8 mouse cellular contexts compared by ENCODE assay signal in genomic region chr7:137313183-137313903, GRCm38 (mm10). TPM values are rescaled to one million over a fixed set of nuclear protein-coding genes. Genes with fewer than 3 reads are reported as not detected.
DNase-seq lines count a peak whose midpoint lies in the region; ATAC-seq and TF ChIP-seq lines count a peak whose summit lies in the region.

No protein-coding gene starts in this region.

- peak overlapping the region; percentile 26 for H3K9ac ChIP-seq in forebrain, embryonic 15.5 days (replicated peaks)
- peak overlapping the region; percentile 56 for H3K9ac ChIP-seq in intestine, embryonic 15.5 days

- DNase-seq in G1E (ENCODE audit: low spot score): no peak
- DNase-seq in urinary bladder, postnatal 36 days (ENCODE audit: low spot score in 2 of 2): no peak
- no peak for DNase-seq in layer of hippocampus, adult 8-10 months (ENCODE audit: low spot score in 2 of 2)

- ATAC-seq in erythroblast, adult 5-6 weeks (replicated peaks; ENCODE audit: low FRiP score, poor library complexity, severe bottlenecking): no peak
- no peak for ATAC-seq in G1E (ENCODE audit: extremely low read depth, insufficient number of reproducible peaks, low FRiP score, poor library complexity, severe bottlenecking)
- 0 out of 2 replicates have a peak, but pooled peaks have one; percentile 1 for ATAC-seq in forebrain, embryonic 15.5 days (replicated peaks)
- peak; percentile 8; the same call in 1 of the 2 replicates for ATAC-seq in intestine, embryonic 15.5 days

- H3K79me2 ChIP-seq in myocyte (ENCODE audit: control insufficient read depth, insufficient read depth): peaks cover 18% of the 10 kb centered on the region

- H3ac ChIP-seq in myocyte (ENCODE audit: control insufficient read depth, insufficient read length): peak overlapping the region; percentile 96

- no peaks in the 10 kb centered on the region for H3K36me3 ChIP-seq in erythroblast, embryonic 14.5 days (ENCODE audit: control insufficient read depth)
- H3K36me3 ChIP-seq in G1E (replicated peaks) (no peaks in the 10 kb centered on the region), myocyte (ENCODE audit: control insufficient read depth, insufficient read depth) (no peaks in the 10 kb centered on the region)
- H3K36me3 ChIP-seq in forebrain, embryonic 15.5 days: no peaks in the 10 kb centered on the region
- no peaks in the 10 kb centered on the region for H3K36me3 ChIP-seq in intestine, embryonic 15.5 days

- H3K4me3 ChIP-seq in erythroblast, embryonic 14.5 days (replicated peaks): peak overlapping the region; percentile 32
- peak overlapping the region; percentile 30; the same call in 1 of the 2 replicates for H3K4me3 ChIP-seq in G1E (ENCODE audit: low read depth, low read length)
- H3K4me3 ChIP-seq in forebrain, embryonic 15.5 days: peak overlapping the region; percentile 47
- H3K4me3 ChIP-seq in intestine, embryonic 15.5 days (replicated peaks): peak overlapping the region; percentile 59
- H3K4me3 ChIP-seq in myocyte: peak overlapping the region; percentile 42

- H3K27ac ChIP-seq in forebrain, embryonic 15.5 days (replicated peaks): no peak overlapping the region
- 0 out of 2 replicates have a peak overlapping the region, but pooled peaks have one; percentile 14 for H3K27ac ChIP-seq in intestine, embryonic 15.5 days

- no peaks in the 10 kb centered on the region for H3K4me1 ChIP-seq in erythroblast, embryonic 14.5 days (ENCODE audit: control insufficient read depth)
- H3K4me1 ChIP-seq in G1E (ENCODE audit: insufficient read depth, low read depth, low read length): no peaks in the 10 kb centered on the region
- peaks cover 79% of the 10 kb centered on the region for H3K4me1 ChIP-seq in forebrain, embryonic 15.5 days
- peaks cover 46% of the 10 kb centered on the region for H3K4me1 ChIP-seq in intestine, embryonic 15.5 days (replicated peaks)

- WGBS in forebrain, embryonic 15.5 days: 0% methylated on average over 74 of the region's 79 CpGs
- under 1% methylated on average over 78 of the region's 79 CpGs for WGBS in intestine, embryonic 15.5 days

- TF ChIP-seq CTCF in G1E (IDR thresholded peaks at IDR 0.05; ENCODE audit: low read depth, low read length): no peak

- peaks cover 9% of the 10 kb centered on the region; the same call in 1 of the 2 replicates for H3K9me3 ChIP-seq in erythroblast, embryonic 14.5 days (ENCODE audit: control insufficient read depth, low read length)
- H3K9me3 ChIP-seq in G1E (replicated peaks): peaks cover 77% of the 10 kb centered on the region
- no peaks in the 10 kb centered on the region for H3K9me3 ChIP-seq in forebrain, embryonic 15.5 days
- H3K9me3 ChIP-seq in intestine, embryonic 15.5 days: no peaks in the 10 kb centered on the region

- TF ChIP-seq POLR2A in myocyte (IDR thresholded peaks at IDR 0.05; ENCODE audit: insufficient read length, low read depth): peak; percentile 22

- peaks cover 100% of the 10 kb centered on the region for H3K27me3 ChIP-seq in erythroblast, embryonic 14.5 days (ENCODE audit: control insufficient read depth)
- H3K27me3 ChIP-seq in G1E (ENCODE audit: insufficient read depth, low read length) (no peaks in the 10 kb centered on the region; the same call in 1 of the 2 replicates), myocyte (ENCODE audit: control insufficient read depth, insufficient read depth, insufficient read length) (no peaks in the 10 kb centered on the region)
- peaks cover 77% of the 10 kb centered on the region for H3K27me3 ChIP-seq in forebrain, embryonic 15.5 days
- H3K27me3 ChIP-seq in intestine, embryonic 15.5 days (replicated peaks): peaks cover 84% of the 10 kb centered on the region

- H3K4me2 ChIP-seq in forebrain, embryonic 15.5 days (replicated peaks): peak overlapping the region; percentile 86
- peak overlapping the region; percentile 97 for H3K4me2 ChIP-seq in intestine, embryonic 15.5 days (replicated peaks)
- H3K4me2 ChIP-seq in myocyte (ENCODE audit: low read depth): peak overlapping the region; percentile 95

TF ChIP-seq in myocyte, 11 proteins besides CTCF, POLR2A, EP300 and RAD21:
- TF ChIP-seq CEBPB (IDR thresholded peaks at IDR 0.05; ENCODE audit: insufficient read depth, poor library complexity, severe bottlenecking): no peak
- no peak for TF ChIP-seq MAX (IDR thresholded peaks at IDR 0.05; ENCODE audit: low read depth)
- no peak for TF ChIP-seq POLR2AphosphoS2 (IDR thresholded peaks at IDR 0.05; ENCODE audit: insufficient read length, low read depth)
- TF ChIP-seq TCF12 (IDR thresholded peaks at IDR 0.05; ENCODE audit: insufficient read depth, poor library complexity, severe bottlenecking): no peak
- TF ChIP-seq USF1 (IDR thresholded peaks at IDR 0.05; ENCODE audit: low read depth): no peak
- TF ChIP-seq REST (IDR thresholded peaks at IDR 0.05; ENCODE audit: insufficient read depth, insufficient read length): no peak
- no peak for TF ChIP-seq SRF (IDR thresholded peaks at IDR 0.05; ENCODE audit: control insufficient read depth, insufficient read length, low read depth)
- TF ChIP-seq MYOD1 (IDR thresholded peaks at IDR 0.05; ENCODE audit: control insufficient read depth in 1 of 3, insufficient read length in 2 of 3, low read depth in 2 of 3): no peak
- TF ChIP-seq TCF3 (IDR thresholded peaks at IDR 0.05; ENCODE audit: insufficient read length, low read depth): no peak
- TF ChIP-seq MYOG (IDR thresholded peaks at IDR 0.05; ENCODE audit: control insufficient read depth in 1 of 3, insufficient read depth in 1 of 3, insufficient read length in 2 of 3, low read depth in 2 of 3): no peak
- no peak for TF ChIP-seq E2F4 (IDR thresholded peaks at IDR 0.05; ENCODE audit: insufficient read depth)
TF ChIP-seq in myocyte: peak in this region for 0.

RNA-seq across cellular contexts. Expression of gene Ebf3, which starts 0.9 kb away (rescaled TPM):
- polyA plus RNA-seq in erythroblast, embryonic 14.5 days (2012): not detected in 2 replicates
- total RNA-seq in erythroblast, adult 5-6 weeks (2015; ENCODE audit: low replicate concordance): 0.84 TPM in 1 of 2 replicates, not detected in the other
- total RNA-seq in erythroblast, adult 5-6 weeks (2017; ENCODE audit: low replicate concordance): 0.17 TPM in 1 of 2 replicates, not detected in the other
- total RNA-seq in G1E (2014; fragmentation: Nextera tagmentation) (not detected in 2 replicates), G1E (2017) (0.06 and 0.16 TPM in 2 replicates)
- polyA plus RNA-seq in G1E (2012) (not detected in 2 replicates), myocyte (2012; fragmentation: generic; extraction: Trizol) (1.9 TPM)
- 0.80 and 0.83 TPM in 2 replicates for polyA plus RNA-seq in forebrain, embryonic 15.5 days (2015; fragmentation: Nextera tagmentation; extraction: Ambion mirVana)
- 0.88 and 1.3 TPM in 2 replicates for polyA plus RNA-seq in intestine, embryonic 15.5 days (2015; fragmentation: Nextera tagmentation; extraction: Ambion mirVana)
- 1 to 10 TPM in 3 of 4 experiments, under 1 TPM in 1; 0.59 to 1.9 (median 1.3) TPM for total RNA-seq in layer of hippocampus, adult 8-10 months (2022)

Comparison
In these comparisons a context has a peak if more than half of its experiments do, and no peak if none do; other contexts are left out.
1. ATAC-seq: peak in forebrain, embryonic 15.5 days (single experiment) and intestine, embryonic 15.5 days (single experiment); none in erythroblast, adult 5-6 weeks (single experiment) and G1E (single experiment).
2. Peak in every context shown above with its lines, with median percentiles within 50 percentile points of each other: H3K4me3 ChIP-seq and H3K4me2 ChIP-seq.